Mouse (Mus musculus) midbrain, postnatal 0 days (tissue): ENCODE measurements around the gene Anapc16. TPM values are rescaled to one million over a fixed set of nuclear protein-coding genes. Genes with fewer than 3 reads are reported as not detected.

Source experiments
- ATAC-seq: fragments of 200-750 bp; cut with Nextera tagmentation; 2 replicates; pipeline ENCODE4 v1.8.0; 2017; ENCODE audit warnings: moderate number of reproducible peaks, mild to moderate bottlenecking, moderate TSS enrichment, moderate library complexity; ENCODE audit not compliant: low FRiP score
- DNase-seq: peaks from one replicate; pipeline ENCODE4 v3.0.0-alpha.2; 2015; ENCODE audit warnings: low spot score
- H3K27ac ChIP-seq: fragments of 300-500 bp; sonication (generic); 2 replicates; pipeline ENCODE4 v1.5.1; 2014; ENCODE audit warnings: low read depth, mild to moderate bottlenecking, low read length, mixed read lengths
- H3K27me3 ChIP-seq: fragments of 300-500 bp; sonication (generic); 2 replicates; pipeline ENCODE4 v1.6.1; 2014; ENCODE audit warnings: low read length, control low read depth, mixed read lengths; ENCODE audit not compliant: insufficient read depth
- H3K36me3 ChIP-seq: fragments of 300-500 bp; sonication (generic); 2 replicates; pipeline ENCODE4 v1.6.1; 2014; ENCODE audit warnings: low read length, control low read depth, mixed read lengths; ENCODE audit not compliant: insufficient read depth
- H3K4me1 ChIP-seq: fragments of 300-500 bp; sonication (generic); 2 replicates; pipeline ENCODE4 v1.6.1; 2014; ENCODE audit warnings: mild to moderate bottlenecking, control low read depth, antibody characterized with exemption, low read length, mixed read lengths; ENCODE audit not compliant: insufficient read depth
- H3K4me2 ChIP-seq: fragments of 300-500 bp; sonication (generic); 2 replicates; pipeline ENCODE4 v1.6.1; 2014; ENCODE audit warnings: low read depth, mild to moderate bottlenecking, low read length, mixed read lengths; ENCODE audit not compliant: poor library complexity, severe bottlenecking
- H3K4me3 ChIP-seq: fragments of 300-500 bp; sonication (generic); 2 replicates; pipeline ENCODE4 v1.5.1; 2014; ENCODE audit warnings: low read depth, mild to moderate bottlenecking, low read length, moderate library complexity
- H3K9ac ChIP-seq: fragments of 300-500 bp; sonication (generic); replicated peaks from 2 replicates; pipeline ENCODE4 v1.6.1; 2014; ENCODE audit warnings: mild to moderate bottlenecking, low read length, moderate library complexity, mixed read lengths; ENCODE audit not compliant: poor library complexity, severe bottlenecking
- H3K9me3 ChIP-seq: fragments of 300-500 bp; sonication (generic); 2 replicates; pipeline ENCODE4 v1.6.1; 2016; ENCODE audit warnings: low read length, control low read depth
- CTCF ChIP-seq: IDR thresholded peaks from 2 replicates; pipeline ENCODE4 v1.5.1; 2016; ENCODE audit warnings: antibody characterized with exemption, mild to moderate bottlenecking
- WGBS: fragments of 180-500 bp; shearing (Covaris S2); extraction: QIAGEN DNeasy Blood & Tissue Kit; methylation state at CpG from one replicate; pipeline ENCODE4 v1.1.7; 2014; 5-methylcytosine and 5-hydroxymethylcytosine counted together
- polyA plus RNA-seq: library from polyadenylated mRNA; unstranded; fragments of >200 nt; fragmentation: Nextera tagmentation; extraction: Ambion mirVana; gene quantifications from 2 replicates; pipeline ENCODE4 v1.2.1, GENCODE M21; 2015
- total RNA-seq: library from RNA; depleted of rRNA; stranded (reverse); fragments of >200 nt; gene quantifications from 2 replicates; pipeline ENCODE4 v1.2.3, GENCODE M21; 2014

Gene Anapc16
- total and polyA plus RNA-seq, 2 experiments from 2014 or later: 57.4 to 118 TPM

- ATAC-seq: 0 out of 2 replicates have a peak, but pooled peaks have one; percentile 24
These were observed 23.8 kb downstream of the Anapc16 start for GRCm38 (mm10) chr10:59978873-59979743.

GRCm38 (mm10) chr10:59978401-59978800, 24.5 kb downstream of the Anapc16 start:
- no peak overlapping the region for H3K4me2 ChIP-seq
- H3K9ac ChIP-seq: no peak overlapping the region
- DNase-seq (no peak), ATAC-seq (no peak)
- H3K9me3 ChIP-seq: no peaks in the 10 kb centered on the region
- no peak overlapping the region for H3K4me3 ChIP-seq
- TF ChIP-seq CTCF: no peak
- 66% methylated on average over 2 of the region's 2 CpGs for WGBS
- H3K27me3 ChIP-seq: no peaks in the 10 kb centered on the region
- H3K27ac ChIP-seq: peak overlapping the region; percentile 73
- H3K36me3 ChIP-seq: no peaks in the 10 kb centered on the region
- 0 out of 2 replicates have a peak, but pooled peaks cover 7% of the 10 kb centered on the region for H3K4me1 ChIP-seq

More at GRCm38 (mm10) chr10:59978873-59979743, 23.8 kb downstream of the Anapc16 start:
- Histone ChIP-seq H3K36me3 (no peaks in the 10 kb centered on the region), H3K9me3 (no peaks in the 10 kb centered on the region), H3K4me3 (no peak overlapping the region), H3K27ac (peak overlapping the region; percentile 73), H3K9ac (no peak overlapping the region), H3K27me3 (no peaks in the 10 kb centered on the region), H3K4me2 (no peak overlapping the region), H3K4me1 (0 out of 2 replicates have a peak, but pooled peaks cover 6% of the 10 kb centered on the region)
- WGBS: 36% methylated on average over 11 of the region's 11 CpGs
- peak; percentile 77 for DNase-seq
- TF ChIP-seq CTCF: no peak

GRCm38 (mm10) chr10:59977715-59978343, 25.1 kb downstream of the Anapc16 start:
- TF ChIP-seq CTCF: no peak
- 0 out of 2 replicates have a peak, but pooled peaks cover 7% of the 10 kb centered on the region for H3K4me1 ChIP-seq
- no peaks in the 10 kb centered on the region for H3K27me3 ChIP-seq
- 91% methylated on average over 5 of the region's 5 CpGs for WGBS
- H3K4me2 ChIP-seq: no peak overlapping the region
- H3K4me3 ChIP-seq: no peak overlapping the region
- H3K9ac ChIP-seq: no peak overlapping the region
- DNase-seq (no peak), ATAC-seq (no peak)
- H3K27ac ChIP-seq: peak overlapping the region; percentile 73
- H3K9me3 ChIP-seq: no peaks in the 10 kb centered on the region
- no peaks in the 10 kb centered on the region for H3K36me3 ChIP-seq

GRCm38 (mm10) chr10:59977141-59977540, 25.8 kb downstream of the Anapc16 start:
- no peaks in the 10 kb centered on the region for H3K36me3 ChIP-seq
- no peak overlapping the region for H3K4me3 ChIP-seq
- no peak overlapping the region for H3K9ac ChIP-seq
- DNase-seq (no peak), ATAC-seq (no peak)
- 73% methylated on average over 2 of the region's 4 CpGs for WGBS
- no peak overlapping the region for H3K4me2 ChIP-seq
- no peak overlapping the region for H3K27ac ChIP-seq
- 0 out of 2 replicates have a peak, but pooled peaks cover 7% of the 10 kb centered on the region for H3K4me1 ChIP-seq
- TF ChIP-seq CTCF: no peak
- no peaks in the 10 kb centered on the region for H3K9me3 ChIP-seq
- H3K27me3 ChIP-seq: no peaks in the 10 kb centered on the region

GRCm38 (mm10) chr10:59974786-59975185, 28.1 kb downstream of the Anapc16 start:
- H3K4me2 ChIP-seq: no peak overlapping the region
- no peaks in the 10 kb centered on the region for H3K9me3 ChIP-seq
- ATAC-seq: no peak
- no peak overlapping the region for H3K4me3 ChIP-seq
- TF ChIP-seq CTCF: no peak
- H3K9ac ChIP-seq: no peak overlapping the region
- peak overlapping the region; percentile 8 for H3K27ac ChIP-seq
- H3K4me1 ChIP-seq: 0 out of 2 replicates have a peak, but pooled peaks cover 9% of the 10 kb centered on the region
- H3K36me3 ChIP-seq: no peaks in the 10 kb centered on the region
- no peak for DNase-seq
- WGBS: 58% methylated on average over 3 of the region's 3 CpGs
- H3K27me3 ChIP-seq: no peaks in the 10 kb centered on the region
